Mouse (Mus musculus) hindbrain, embryonic 11.5 days (tissue): ENCODE results near the gene Vtcn1. TPM values are rescaled to one million over a fixed set of nuclear protein-coding genes. Genes with fewer than 3 reads are reported as not detected.

ENCODE experiments used
- ATAC-seq: fragments of 200-750 bp; cut with Nextera tagmentation; 2 replicates; pipeline ENCODE4 v1.8.0; 2017; ENCODE audit warnings: mild to moderate bottlenecking, moderate TSS enrichment, moderate library complexity; ENCODE audit not compliant: low FRiP score
- DNase-seq: peaks from one replicate; pipeline ENCODE4 v3.0.0-alpha.2; 2015; ENCODE audit warnings: low spot score
- H3K27ac ChIP-seq: fragments of 300-500 bp; sonication (generic); 2 replicates; pipeline ENCODE4 v1.5.1; 2014; ENCODE audit warnings: mild to moderate bottlenecking, low read depth, low read length
- H3K27me3 ChIP-seq: fragments of 300-500 bp; sonication (generic); 2 replicates; pipeline ENCODE4 v1.6.1; 2014; ENCODE audit warnings: mild to moderate bottlenecking, low read length, moderate library complexity, mixed read lengths; ENCODE audit not compliant: control insufficient read depth, insufficient read depth
- H3K36me3 ChIP-seq: fragments of 300-500 bp; sonication (generic); 2 replicates; pipeline ENCODE4 v1.6.1; 2014; ENCODE audit warnings: mild to moderate bottlenecking, low read length, moderate library complexity, mixed read lengths; ENCODE audit not compliant: control insufficient read depth, insufficient read depth
- H3K4me1 ChIP-seq: fragments of 300-500 bp; sonication (generic); replicated peaks from 2 replicates; pipeline ENCODE4 v1.6.1; 2014; ENCODE audit warnings: low read length, mixed read lengths; ENCODE audit not compliant: control insufficient read depth, insufficient read depth
- H3K4me2 ChIP-seq: fragments of 300-500 bp; sonication (generic); replicated peaks from 2 replicates; pipeline ENCODE4 v1.6.1; 2014; ENCODE audit warnings: mild to moderate bottlenecking, low read depth, low read length
- H3K4me3 ChIP-seq: fragments of 300-500 bp; sonication (generic); 2 replicates; pipeline ENCODE4 v1.5.1; 2014; ENCODE audit warnings: low read depth, low read length
- H3K9ac ChIP-seq: fragments of 300-500 bp; sonication (generic); 2 replicates; pipeline ENCODE4 v1.6.1; 2014; ENCODE audit warnings: low read depth, low read length
- H3K9me3 ChIP-seq: fragments of 300-500 bp; sonication (generic); 2 replicates; pipeline ENCODE4 v1.6.1; 2016; ENCODE audit warnings: low read length; ENCODE audit not compliant: control insufficient read depth
- WGBS: fragments of 180-500 bp; shearing (Covaris S2); extraction: QIAGEN DNeasy Blood & Tissue Kit; methylation state at CpG from one replicate; pipeline ENCODE4 v1.1.7; 2014; 5-methylcytosine and 5-hydroxymethylcytosine counted together
- polyA plus RNA-seq: library from polyadenylated mRNA; unstranded; fragments of >200 nt; fragmentation: Nextera tagmentation; extraction: Ambion mirVana; gene quantifications from 2 replicates; pipeline ENCODE4 v1.2.1, GENCODE M21; 2014

The Vtcn1 gene
- polyA plus RNA-seq, 1 experiment from 2014 or later = 0.19 TPM

DNA sequence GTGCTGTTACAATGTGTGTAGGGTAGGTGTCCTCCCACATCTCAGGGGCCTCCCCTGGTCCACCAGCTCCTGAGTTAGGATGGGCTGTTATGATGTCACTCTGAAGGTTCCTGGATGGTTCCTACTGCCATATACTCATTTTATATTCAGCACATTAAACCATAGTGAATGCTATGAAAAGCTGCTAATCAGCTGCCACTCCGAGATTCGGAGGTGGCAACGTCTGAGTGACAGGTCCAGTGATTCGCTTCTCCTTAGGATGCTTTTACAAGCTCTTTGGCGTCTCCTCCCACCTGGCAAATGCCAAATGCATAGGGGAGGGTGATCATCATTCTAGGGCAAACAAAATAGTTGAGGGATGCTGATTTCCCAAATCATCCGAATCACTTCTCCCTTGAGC is 70.2 kb downstream of the Vtcn1 start:
- H3K4me1 ChIP-seq = no peaks in the 10 kb centered on the region
- H3K4me2 ChIP-seq = no peak overlapping the region
- H3K9ac ChIP-seq = no peak overlapping the region
- H3K27me3 ChIP-seq = no peaks in the 10 kb centered on the region
- no peaks in the 10 kb centered on the region for H3K9me3 ChIP-seq
- H3K4me3 ChIP-seq = no peak overlapping the region
- H3K27ac ChIP-seq = no peak overlapping the region
- ATAC-seq (no peak), DNase-seq (no peak)
- WGBS = 83% methylated on average over 6 of the region's 6 CpGs
- no peaks in the 10 kb centered on the region for H3K36me3 ChIP-seq

DNA sequence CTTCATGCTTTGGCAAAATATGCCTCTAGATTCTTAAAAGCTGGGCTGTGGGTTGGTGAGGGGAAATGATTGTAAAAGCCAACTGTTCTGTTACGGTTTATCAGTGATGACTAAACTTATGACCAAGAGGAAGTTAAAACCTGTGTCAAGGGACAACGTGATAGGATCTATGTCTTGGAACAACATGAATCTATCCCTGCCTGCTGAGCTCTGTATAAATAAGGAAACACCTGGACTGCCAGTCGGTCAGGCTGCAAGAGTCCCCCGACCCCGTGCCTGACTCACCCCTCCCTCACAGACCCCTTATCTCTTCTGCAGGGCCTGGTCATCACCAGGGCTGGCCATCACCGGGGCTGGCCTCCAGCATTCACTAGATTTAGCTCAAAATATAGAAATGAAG is 80.9 kb downstream of the Vtcn1 start:
- H3K4me1 ChIP-seq = no peaks in the 10 kb centered on the region
- H3K4me3 ChIP-seq = no peak overlapping the region
- H3K9me3 ChIP-seq = no peaks in the 10 kb centered on the region
- no peak overlapping the region for H3K4me2 ChIP-seq
- no peaks in the 10 kb centered on the region for H3K36me3 ChIP-seq
- H3K27me3 ChIP-seq = no peaks in the 10 kb centered on the region
- 71% methylated on average over 6 of the region's 6 CpGs for WGBS
- no peak for DNase-seq
- no peak overlapping the region for H3K27ac ChIP-seq
- no peak overlapping the region for H3K9ac ChIP-seq
- no peak for ATAC-seq

DNA sequence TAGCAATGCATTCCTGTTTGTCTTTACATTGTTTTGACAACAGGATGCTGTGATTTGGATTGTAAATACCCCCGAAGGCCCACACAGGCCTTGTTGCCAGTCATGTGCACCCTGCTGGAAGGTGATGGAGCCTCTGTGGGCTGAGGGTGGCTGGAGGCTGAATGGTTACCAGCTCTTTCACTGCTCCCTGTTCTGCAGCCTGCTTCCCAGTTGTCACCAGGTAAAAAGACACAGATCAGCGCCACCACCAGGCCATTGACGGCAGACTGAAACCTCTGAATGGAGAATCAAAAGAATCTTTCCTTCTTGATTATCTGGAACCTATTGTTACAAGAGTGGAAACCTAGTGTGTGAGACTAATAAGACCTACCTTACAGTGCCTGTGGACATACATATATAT is 81.7 kb downstream of the Vtcn1 start:
- H3K4me1 ChIP-seq = no peaks in the 10 kb centered on the region
- WGBS = 31% methylated on average over 3 of the region's 3 CpGs
- no peak overlapping the region for H3K4me3 ChIP-seq
- H3K27me3 ChIP-seq = no peaks in the 10 kb centered on the region
- ATAC-seq = no peak
- no peak overlapping the region for H3K27ac ChIP-seq
- no peaks in the 10 kb centered on the region for H3K36me3 ChIP-seq
- peak; percentile 16 for DNase-seq
- no peaks in the 10 kb centered on the region for H3K9me3 ChIP-seq
- no peak overlapping the region for H3K4me2 ChIP-seq
- H3K9ac ChIP-seq = no peak overlapping the region

DNA sequence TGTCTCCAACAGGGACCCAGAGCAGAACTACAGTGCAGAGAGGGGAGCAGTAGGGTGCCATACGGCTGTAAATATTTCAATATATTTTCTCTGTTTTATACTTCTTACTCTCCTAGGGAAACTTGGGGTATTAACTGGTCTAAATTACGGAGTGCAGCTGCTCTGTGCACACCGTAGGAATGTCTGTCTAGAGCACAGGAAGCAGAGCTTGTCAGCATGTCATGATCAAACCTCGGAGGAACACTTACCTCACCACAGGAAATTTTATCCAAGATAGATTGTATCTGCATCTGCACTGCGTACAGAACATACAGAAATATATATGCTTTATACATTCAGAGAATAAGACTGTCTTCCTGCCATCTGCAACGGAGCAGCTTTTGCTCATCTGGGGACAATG is 83.3 kb downstream of the Vtcn1 start:
- Histone ChIP-seq H3K4me2 (no peak overlapping the region), H3K4me1 (no peaks in the 10 kb centered on the region), H3K27ac (no peak overlapping the region), H3K9me3 (no peaks in the 10 kb centered on the region), H3K36me3 (no peaks in the 10 kb centered on the region), H3K27me3 (no peaks in the 10 kb centered on the region), H3K4me3 (no peak overlapping the region), H3K9ac (no peak overlapping the region)
- no peak for DNase-seq
- no peak for ATAC-seq
- 64% methylated on average over 6 of the region's 6 CpGs for WGBS

DNA sequence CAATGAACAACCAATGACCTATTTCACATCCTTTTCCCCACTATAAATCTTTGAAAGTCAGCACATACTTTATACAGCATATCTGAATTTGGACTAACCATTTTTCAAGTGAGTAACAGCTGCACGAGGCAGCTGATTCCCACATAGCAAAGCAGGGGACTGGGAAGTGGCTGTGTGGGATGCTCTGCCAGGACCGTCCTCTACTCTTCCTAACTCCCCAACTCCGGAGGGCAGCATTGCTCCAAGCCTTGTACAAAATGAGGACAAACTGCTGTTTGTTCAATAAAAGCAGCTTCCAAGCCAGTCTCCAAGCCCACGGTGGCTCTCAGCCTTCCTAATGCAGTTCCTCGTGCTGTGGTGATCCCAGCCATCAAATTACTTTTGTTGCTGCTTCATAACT is 85.4 kb downstream of the Vtcn1 start:
- Histone ChIP-seq H3K9me3 (no peaks in the 10 kb centered on the region), H3K4me3 (no peak overlapping the region), H3K36me3 (no peaks in the 10 kb centered on the region), H3K4me1 (no peaks in the 10 kb centered on the region), H3K27me3 (no peaks in the 10 kb centered on the region), H3K27ac (no peak overlapping the region), H3K4me2 (no peak overlapping the region), H3K9ac (no peak overlapping the region)
- WGBS = 65% methylated on average over 5 of the region's 5 CpGs
- ATAC-seq (no peak), DNase-seq (no peak)

DNA sequence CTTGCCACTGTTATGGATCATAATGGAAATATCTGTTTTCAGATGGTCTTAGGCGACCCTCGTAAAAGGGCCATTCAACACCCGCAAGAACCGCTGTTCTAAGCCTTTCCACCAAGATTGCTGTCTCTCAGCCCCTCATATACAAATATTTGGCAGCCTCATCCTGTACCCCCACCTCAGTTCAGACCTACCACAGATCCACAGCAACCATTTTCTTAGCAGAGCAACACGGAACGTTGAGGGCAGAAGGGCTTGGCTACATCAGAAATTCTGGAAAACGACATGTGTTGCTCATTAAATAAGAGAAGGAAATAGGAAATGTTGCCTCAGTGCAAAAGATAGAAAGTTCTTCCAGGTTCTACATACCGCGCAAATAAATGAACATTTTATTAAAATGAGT is 85.8 kb downstream of the Vtcn1 start:
- H3K27ac ChIP-seq = no peak overlapping the region
- H3K9me3 ChIP-seq = no peaks in the 10 kb centered on the region
- DNase-seq (no peak), ATAC-seq (no peak)
- no peaks in the 10 kb centered on the region for H3K27me3 ChIP-seq
- 84% methylated on average over 9 of the region's 9 CpGs for WGBS
- H3K36me3 ChIP-seq = no peaks in the 10 kb centered on the region
- H3K9ac ChIP-seq = no peak overlapping the region
- no peak overlapping the region for H3K4me2 ChIP-seq
- no peak overlapping the region for H3K4me3 ChIP-seq
- H3K4me1 ChIP-seq = no peaks in the 10 kb centered on the region

DNA sequence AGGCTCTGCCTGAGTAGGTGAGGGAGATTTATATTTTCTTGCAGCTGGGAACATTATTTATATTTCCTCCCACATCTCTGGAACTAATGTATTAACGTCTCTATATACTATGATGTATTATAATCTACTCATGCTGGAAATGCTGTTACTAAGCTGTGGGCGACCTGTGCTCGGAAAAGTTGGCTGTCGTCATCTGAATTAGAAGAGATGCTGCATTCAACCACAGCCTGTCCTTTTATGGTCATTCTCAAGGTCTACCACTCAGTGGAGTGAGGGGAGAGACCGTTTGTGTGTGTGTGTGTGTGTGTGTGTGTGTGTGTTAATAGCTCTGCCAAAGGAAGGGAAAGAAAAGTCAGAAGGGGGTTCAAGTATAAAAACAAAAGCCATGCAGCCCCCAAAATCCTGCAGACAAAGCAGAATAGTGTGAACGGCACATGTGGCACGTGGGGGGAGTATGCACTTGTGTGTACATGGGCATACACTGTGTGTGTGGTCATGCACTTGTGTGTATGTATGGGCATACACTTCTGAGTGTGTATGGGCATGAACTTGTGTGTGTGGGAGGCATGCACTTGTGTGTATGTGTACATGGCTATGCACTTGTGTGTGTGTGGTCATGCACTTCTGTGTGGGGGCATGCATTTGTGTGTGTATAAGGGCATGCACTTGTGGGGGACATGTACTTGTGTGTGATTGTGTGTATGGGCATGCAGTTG is 86.4 kb downstream of the Vtcn1 start:
- H3K27me3 ChIP-seq = no peaks in the 10 kb centered on the region
- DNase-seq (no peak), ATAC-seq (no peak)
- no peak overlapping the region for H3K4me2 ChIP-seq
- no peak overlapping the region for H3K9ac ChIP-seq
- H3K4me3 ChIP-seq = no peak overlapping the region
- H3K27ac ChIP-seq = no peak overlapping the region
- H3K36me3 ChIP-seq = no peaks in the 10 kb centered on the region
- no peaks in the 10 kb centered on the region for H3K4me1 ChIP-seq
- 81% methylated on average over 7 of the region's 7 CpGs for WGBS
- H3K9me3 ChIP-seq = no peaks in the 10 kb centered on the region

DNA sequence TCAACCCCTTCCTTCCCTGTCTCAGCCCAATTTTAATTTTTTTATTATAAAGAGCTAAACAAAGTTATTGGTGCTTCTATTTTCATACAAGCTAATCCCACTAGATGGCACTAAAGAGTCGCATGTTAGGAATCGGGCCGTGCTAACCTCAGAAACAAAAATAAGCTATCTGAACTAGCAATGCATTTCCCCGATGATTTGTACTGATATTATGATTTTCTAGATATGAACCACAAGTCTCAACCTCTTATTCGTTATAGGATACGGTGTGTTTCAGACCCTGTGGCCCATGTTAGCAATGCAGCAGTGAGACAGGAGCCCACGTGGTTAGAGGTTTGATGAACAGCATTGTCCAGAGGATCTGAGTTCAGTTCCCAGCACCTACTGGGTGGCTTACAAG is 91.6 kb downstream of the Vtcn1 start:
- H3K27ac ChIP-seq = no peak overlapping the region
- WGBS = 29% methylated on average over 7 of the region's 7 CpGs

DNA sequence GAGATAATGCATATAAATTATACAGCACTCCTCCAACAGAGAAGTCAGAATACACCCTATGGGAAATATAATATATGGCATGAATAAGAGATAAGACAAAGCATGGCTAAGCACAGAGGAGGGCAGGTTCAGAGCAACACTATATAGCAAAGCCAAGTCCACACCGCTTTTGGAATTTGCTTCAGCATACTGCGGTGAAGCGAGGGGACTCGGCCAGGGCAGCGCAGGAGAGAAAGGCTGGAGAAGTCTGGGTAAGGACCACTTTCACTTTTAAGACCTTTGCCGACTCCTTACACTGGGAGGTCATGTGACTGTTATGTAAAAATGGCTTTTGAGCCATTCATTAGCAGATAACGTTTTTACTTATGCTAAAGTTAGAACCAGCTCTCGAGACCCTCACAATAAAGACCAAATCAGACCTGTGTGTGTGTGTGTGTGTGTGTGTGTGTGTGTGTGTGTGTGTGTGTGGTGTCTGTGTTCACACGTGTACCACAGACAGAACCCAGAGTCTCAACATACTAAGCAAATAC is 95.4 kb downstream of the Vtcn1 start:
- ATAC-seq (no peak), DNase-seq (no peak)
- WGBS = 84% methylated on average over 9 of the region's 9 CpGs

More for the DNA sequence above, 91.6 kb downstream of the Vtcn1 start:
- no peaks in the 10 kb centered on the region for H3K4me1 ChIP-seq
- no peak for ATAC-seq
- peak; percentile 70 for DNase-seq
- H3K4me2 ChIP-seq = no peak overlapping the region
- no peaks in the 10 kb centered on the region for H3K27me3 ChIP-seq
- no peak overlapping the region for H3K9ac ChIP-seq
- H3K4me3 ChIP-seq = no peak overlapping the region
- H3K36me3 ChIP-seq = no peaks in the 10 kb centered on the region
- no peaks in the 10 kb centered on the region for H3K9me3 ChIP-seq

More for the DNA sequence above, 95.4 kb downstream of the Vtcn1 start:
- Histone ChIP-seq H3K27me3 (no peaks in the 10 kb centered on the region), H3K27ac (no peak overlapping the region), H3K36me3 (no peaks in the 10 kb centered on the region), H3K4me2 (no peak overlapping the region), H3K9ac (no peak overlapping the region), H3K4me1 (peaks cover 7% of the 10 kb centered on the region), H3K4me3 (no peak overlapping the region), H3K9me3 (no peaks in the 10 kb centered on the region)
